9 mouse cellular contexts compared by ENCODE assay signal in the genomic region with DNA sequence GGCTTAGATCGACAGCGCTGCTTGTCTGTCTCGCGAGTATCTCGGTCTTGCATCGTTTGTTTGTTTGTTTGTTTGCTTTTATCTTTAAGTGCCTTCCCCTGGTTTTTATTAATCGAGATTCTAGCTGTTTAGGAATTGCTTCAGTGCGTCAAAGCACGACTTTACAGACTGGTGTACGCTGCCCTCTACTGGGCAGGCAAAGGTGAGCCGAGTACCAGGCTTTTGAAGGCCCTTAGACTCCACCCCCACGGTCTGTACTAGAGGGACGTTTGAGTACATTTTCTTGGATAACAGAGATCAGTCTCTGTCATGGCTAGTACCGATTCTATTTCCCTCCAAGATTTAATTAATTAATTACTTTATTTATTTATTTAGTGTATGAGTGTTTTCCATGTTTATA. TPM values are rescaled to one million over a fixed set of nuclear protein-coding genes. Genes with fewer than 3 reads are reported as not detected.
DNase-seq lines count a peak whose midpoint lies in the region; ATAC-seq and TF ChIP-seq lines count a peak whose summit lies in the region.
"Had no signal": no experiment of that assay in that cellular context is flagged by ENCODE, and none has a peak within 500 bp of the region (broad histone marks: within the 10 kb centered on the region; RNA-seq: fewer than 3 reads in every experiment).

No protein-coding gene starts in this region.

- no peaks in the 10 kb centered on the region for H3K4me1 ChIP-seq in spleen, adult 2 months (ENCODE audit: control insufficient read depth, insufficient read depth, insufficient read length)

- H3K4me3 ChIP-seq in spleen, adult 2 months (ENCODE audit: extremely low read depth, insufficient read depth, insufficient read length): no peak overlapping the region

- H3K27ac ChIP-seq in spleen, adult 2 months (ENCODE audit: insufficient read depth, low read length): no peak overlapping the region

- no peak for TF ChIP-seq POLR2A in spleen, adult 2 months (IDR thresholded peaks at IDR 0.05; ENCODE audit: low read depth, low read length)

- 5% methylated on average over 14 of the region's 14 CpGs for WGBS in spleen, adult 2 months

- peaks cover 3% of the 10 kb centered on the region for H3K36me3 ChIP-seq in spleen, adult 2 months (ENCODE audit: control insufficient read depth, insufficient read depth, low read length)

- TF ChIP-seq CTCF in spleen, adult 2 months (IDR thresholded peaks at IDR 0.05; ENCODE audit: extremely low read depth, insufficient read depth, insufficient read length, insufficient replicate concordance): peak; percentile 79; the same call in 1 of the 2 replicates

- H3K27me3 ChIP-seq in spleen, adult 2 months (ENCODE audit: control insufficient read depth, insufficient read depth, low read length): no peaks in the 10 kb centered on the region

- peak; percentile 65 for DNase-seq in cerebellum, adult 11 months
- DNase-seq in urinary bladder, postnatal 25 days (ENCODE audit: low spot score): peak; percentile 61
- no peak for DNase-seq in urinary bladder, postnatal 10 days (ENCODE audit: low spot score)
- DNase-seq in embryo, embryonic 10.5 days (ENCODE audit: low spot score): peak; percentile 84
- DNase-seq in induced T-regulatory cell, adult 2 months (ENCODE audit: low read depth): peak; percentile 83
- peak; percentile 78 for DNase-seq in lung, postnatal 14 days
- DNase-seq in spleen, adult 2 months (ENCODE audit: low read depth in 1 of 2, low spot score in 2 of 2): peak; percentile 60 to 71

- no peak for ATAC-seq in cerebellum, adult (ENCODE audit: insufficient number of reproducible peaks, low FRiP score, low TSS enrichment)

RNA-seq across cellular contexts. Expression of a gene that starts 4.0 kb away (rescaled TPM):
- 18.8 and 20.5 TPM in 2 replicates for polyA plus RNA-seq in spleen, adult 2 months (2012; rRNA removed)

RNA-seq across cellular contexts. Expression of a gene that starts 13.3 kb away (rescaled TPM):
- polyA plus RNA-seq in spleen, adult 2 months (2012; rRNA removed): 0.04 and 0.08 TPM in 2 replicates

RNA-seq across cellular contexts. Expression of a gene that starts 23.2 kb away (rescaled TPM):
- polyA plus RNA-seq in spleen, adult 2 months (2012; rRNA removed): not detected in 2 replicates
- polyA plus RNA-seq: heart, embryonic 16.5 days had no signal

RNA-seq across cellular contexts. Expression of a gene that starts 25.1 kb away (rescaled TPM):
- polyA plus RNA-seq in spleen, adult 2 months (2012; rRNA removed): 24.5 and 29.5 TPM in 2 replicates

RNA-seq across cellular contexts. Expression of a gene that starts 25.8 kb away (rescaled TPM):
- 8.7 and 9.9 TPM in 2 replicates for polyA plus RNA-seq in spleen, adult 2 months (2012; rRNA removed)
